Mouse (Mus musculus) intestine, postnatal 0 days (tissue): ENCODE results near the gene Prkacb. TPM values are rescaled to one million over a fixed set of nuclear protein-coding genes. Genes with fewer than 3 reads are reported as not detected.

Source experiments
- ATAC-seq: fragments of 200-750 bp; cut with Nextera tagmentation; 2 replicates; pipeline ENCODE4 v1.8.0; 2017; ENCODE audit warnings: mild to moderate bottlenecking, moderate TSS enrichment, moderate library complexity
- H3K27ac ChIP-seq: fragments of 300-500 bp; sonication (generic); 2 replicates; pipeline ENCODE4 v1.5.1; 2014; ENCODE audit warnings: mild to moderate bottlenecking, low read depth, low read length, moderate library complexity
- H3K27me3 ChIP-seq: fragments of 300-500 bp; sonication (generic); replicated peaks from 2 replicates; pipeline ENCODE4 v1.6.1; 2014; ENCODE audit warnings: low read length, mixed read lengths; ENCODE audit not compliant: control insufficient read depth, insufficient read depth
- H3K36me3 ChIP-seq: fragments of 300-500 bp; sonication (generic); 2 replicates; pipeline ENCODE4 v1.6.1; 2014; ENCODE audit warnings: mild to moderate bottlenecking, moderate library complexity; ENCODE audit not compliant: control insufficient read depth, insufficient read depth
- H3K4me1 ChIP-seq: fragments of 300-500 bp; sonication (generic); replicated peaks from 2 replicates; pipeline ENCODE4 v1.6.1; 2014; ENCODE audit warnings: antibody characterized with exemption, low read length, mixed read lengths; ENCODE audit not compliant: control insufficient read depth, insufficient read depth
- H3K4me2 ChIP-seq: fragments of 300-500 bp; sonication (generic); replicated peaks from 2 replicates; pipeline ENCODE4 v1.6.1; 2014; ENCODE audit warnings: low read depth, mild to moderate bottlenecking, moderate library complexity
- H3K4me3 ChIP-seq: fragments of 300-500 bp; sonication (generic); 2 replicates; pipeline ENCODE4 v1.5.1; 2014; ENCODE audit warnings: low read depth, low read length
- H3K9ac ChIP-seq: fragments of 300-500 bp; sonication (generic); 2 replicates; pipeline ENCODE4 v1.6.1; 2014; ENCODE audit warnings: mild to moderate bottlenecking, low read depth, low read length
- H3K9me3 ChIP-seq: fragments of 300-500 bp; sonication (generic); 2 replicates; pipeline ENCODE4 v1.6.1; 2016; ENCODE audit warnings: mixed run types; ENCODE audit not compliant: control insufficient read depth
- CTCF ChIP-seq: sonication (generic); IDR thresholded peaks from 2 replicates; pipeline ENCODE4 v1.5.1; 2016; ENCODE audit warnings: low read depth, mild to moderate bottlenecking, control low read depth, antibody characterized with exemption, moderate library complexity
- WGBS: fragments of 180-500 bp; shearing (Covaris S2); extraction: QIAGEN DNeasy Blood & Tissue Kit; methylation state at CpG from one replicate; pipeline ENCODE4 v1.1.7; 2014; 5-methylcytosine and 5-hydroxymethylcytosine counted together
- polyA plus RNA-seq: library from polyadenylated mRNA; unstranded; fragments of >200 nt; fragmentation: Nextera tagmentation; extraction: Ambion mirVana; gene quantifications from 2 replicates; pipeline ENCODE4 v1.2.1, GENCODE M21; 2015

Gene Prkacb
- polyA plus RNA-seq, 1 experiment from 2014 or later = 25.3 TPM

DNA sequence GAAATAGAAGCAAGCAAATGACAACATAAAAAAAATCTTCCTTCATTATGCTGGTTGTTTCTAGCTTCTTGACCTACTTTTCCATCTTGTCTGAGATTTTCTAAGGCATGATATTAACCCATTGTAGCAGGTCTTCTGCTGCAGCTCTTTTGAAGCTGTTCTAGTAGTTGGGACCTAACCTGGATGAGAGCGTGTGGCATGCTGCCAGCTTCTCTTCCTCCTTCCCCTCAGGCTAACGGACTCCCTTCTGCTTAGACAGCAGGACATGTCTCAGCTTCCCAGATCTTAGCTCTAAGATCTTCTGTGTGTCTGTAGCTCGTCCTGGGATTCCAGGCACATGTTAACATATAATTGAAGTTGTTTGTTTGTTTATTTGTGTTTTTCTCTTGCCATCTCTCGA lies 93.1 kb downstream of the Prkacb start:
- H3K4me3 ChIP-seq = no peak overlapping the region
- WGBS = 77% methylated on average over 4 of the region's 4 CpGs
- H3K4me2 ChIP-seq = no peak overlapping the region
- ATAC-seq = no peak
- no peaks in the 10 kb centered on the region for H3K9me3 ChIP-seq
- no peaks in the 10 kb centered on the region for H3K4me1 ChIP-seq
- H3K27ac ChIP-seq = no peak overlapping the region
- H3K27me3 ChIP-seq = no peaks in the 10 kb centered on the region
- H3K36me3 ChIP-seq = no peaks in the 10 kb centered on the region
- no peak overlapping the region for H3K9ac ChIP-seq
- no peak for TF ChIP-seq CTCF

DNA sequence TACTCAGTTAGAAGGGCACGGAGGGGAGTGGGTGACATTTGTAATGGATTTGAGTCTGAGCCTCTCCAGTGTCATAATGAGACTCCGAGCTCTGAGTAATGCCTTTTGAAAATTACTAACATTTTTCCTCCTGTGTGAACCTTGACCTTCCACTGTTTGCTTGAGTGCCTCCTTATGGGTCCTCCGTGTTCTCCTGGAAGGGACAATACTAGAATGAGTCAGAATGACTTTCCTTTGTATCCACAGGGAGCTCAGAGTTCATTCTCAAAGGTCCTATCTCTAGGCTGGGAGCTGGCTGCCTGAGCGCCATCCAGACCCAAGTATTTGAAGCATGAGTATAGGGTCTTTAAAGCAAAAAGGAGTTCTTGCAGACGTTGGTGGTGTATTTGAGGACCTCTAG lies 94.5 kb downstream of the Prkacb start:
- H3K4me2 ChIP-seq = no peak overlapping the region
- H3K9me3 ChIP-seq = no peaks in the 10 kb centered on the region
- no peaks in the 10 kb centered on the region for H3K4me1 ChIP-seq
- no peak for TF ChIP-seq CTCF
- no peak overlapping the region for H3K27ac ChIP-seq
- H3K9ac ChIP-seq = no peak overlapping the region
- 48% methylated on average over 5 of the region's 5 CpGs for WGBS
- no peaks in the 10 kb centered on the region for H3K27me3 ChIP-seq
- no peaks in the 10 kb centered on the region for H3K36me3 ChIP-seq
- ATAC-seq = peak; percentile 98
- H3K4me3 ChIP-seq = no peak overlapping the region

GRCm38 (mm10) chr3:146712305-146712704 lies 100.5 kb downstream of the Prkacb start:
- no peak for ATAC-seq

GRCm38 (mm10) chr3:146711559-146711958 lies 101.2 kb downstream of the Prkacb start:
- no peak overlapping the region for H3K9ac ChIP-seq
- H3K4me1 ChIP-seq = no peaks in the 10 kb centered on the region
- ATAC-seq = no peak
- no peak overlapping the region for H3K4me3 ChIP-seq
- WGBS = 47% methylated on average over 6 of the region's 6 CpGs
- H3K4me2 ChIP-seq = no peak overlapping the region
- H3K27me3 ChIP-seq = no peaks in the 10 kb centered on the region
- H3K9me3 ChIP-seq = no peaks in the 10 kb centered on the region
- H3K27ac ChIP-seq = no peak overlapping the region
- H3K36me3 ChIP-seq = no peaks in the 10 kb centered on the region
- TF ChIP-seq CTCF = no peak

More at GRCm38 (mm10) chr3:146712305-146712704, 100.5 kb downstream of the Prkacb start:
- no peaks in the 10 kb centered on the region for H3K36me3 ChIP-seq
- H3K4me2 ChIP-seq = no peak overlapping the region
- 75% methylated on average over 7 of the region's 7 CpGs for WGBS
- no peaks in the 10 kb centered on the region for H3K9me3 ChIP-seq
- H3K4me1 ChIP-seq = no peaks in the 10 kb centered on the region
- no peak for TF ChIP-seq CTCF
- H3K27me3 ChIP-seq = no peaks in the 10 kb centered on the region
- no peak overlapping the region for H3K9ac ChIP-seq
- H3K27ac ChIP-seq = no peak overlapping the region
- H3K4me3 ChIP-seq = no peak overlapping the region

- Histone ChIP-seq H3K27ac (no peak overlapping the region), H3K36me3 (no peaks in the 10 kb centered on the region), H3K9ac (no peak overlapping the region), H3K4me1 (no peaks in the 10 kb centered on the region), H3K27me3 (no peaks in the 10 kb centered on the region), H3K4me3 (no peak overlapping the region), H3K9me3 (no peaks in the 10 kb centered on the region), H3K4me2 (no peak overlapping the region)
- no peak for TF ChIP-seq CTCF
- 79% methylated on average over 7 of the region's 7 CpGs for WGBS
- no peak for ATAC-seq
Measured at GRCm38 (mm10) chr3:146711084-146711483, 101.7 kb downstream of the Prkacb start.

GRCm38 (mm10) chr3:146709086-146709485 lies 103.7 kb downstream of the Prkacb start:
- WGBS = 80% methylated on average over 1 of the region's 1 CpGs
- no peak overlapping the region for H3K4me2 ChIP-seq
- TF ChIP-seq CTCF = no peak
- H3K36me3 ChIP-seq = no peaks in the 10 kb centered on the region
- H3K9me3 ChIP-seq = no peaks in the 10 kb centered on the region
- H3K27ac ChIP-seq = no peak overlapping the region
- no peaks in the 10 kb centered on the region for H3K4me1 ChIP-seq
- no peak for ATAC-seq
- no peak overlapping the region for H3K4me3 ChIP-seq
- no peak overlapping the region for H3K9ac ChIP-seq
- H3K27me3 ChIP-seq = no peaks in the 10 kb centered on the region

GRCm38 (mm10) chr3:146708381-146708780 lies 104.4 kb downstream of the Prkacb start:
- ATAC-seq = peak; percentile 71
- H3K9ac ChIP-seq = no peak overlapping the region
- no peak for TF ChIP-seq CTCF
- H3K4me2 ChIP-seq = no peak overlapping the region
- H3K27me3 ChIP-seq = no peaks in the 10 kb centered on the region
- no peak overlapping the region for H3K27ac ChIP-seq
- H3K4me1 ChIP-seq = no peaks in the 10 kb centered on the region
- no peak overlapping the region for H3K4me3 ChIP-seq
- no peaks in the 10 kb centered on the region for H3K9me3 ChIP-seq
- no peaks in the 10 kb centered on the region for H3K36me3 ChIP-seq
- WGBS = 43% methylated on average over 3 of the region's 3 CpGs
